20 mouse cellular contexts compared by ENCODE assay signal in the genomic region with DNA sequence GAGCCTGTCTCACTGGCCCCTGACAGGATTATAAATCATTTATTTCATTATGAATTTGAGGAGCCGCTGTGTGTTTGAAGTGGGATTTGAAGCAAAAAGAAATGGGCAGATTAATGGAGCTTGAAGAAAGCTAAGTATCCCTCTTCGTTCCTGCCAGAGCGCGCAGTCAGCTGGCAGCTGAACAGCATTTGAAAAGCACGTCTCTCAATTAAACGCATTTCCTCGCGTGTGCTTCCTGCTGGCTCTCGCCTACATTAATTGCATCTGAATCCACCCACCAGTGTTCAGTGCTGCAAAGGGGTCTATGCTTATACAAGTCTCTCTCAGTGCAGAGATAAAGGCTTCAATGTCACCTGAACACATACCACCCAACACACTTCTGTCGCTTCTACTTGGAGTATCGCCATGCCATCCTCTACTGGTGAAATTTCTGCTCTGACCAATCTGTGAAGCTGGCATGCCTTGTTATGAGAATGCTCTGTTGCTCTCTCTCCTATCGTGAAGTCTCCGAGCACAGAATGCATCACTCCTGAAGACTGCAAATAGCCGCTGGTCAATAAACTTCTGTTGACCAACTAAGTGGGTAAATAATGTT.
DNase-seq lines count a peak whose midpoint lies in the region; ATAC-seq lines count a peak whose summit lies in the region.
"Had no signal": no experiment of that assay in that cellular context is flagged by ENCODE, and none has a peak within 500 bp of the region (broad histone marks: within the 10 kb centered on the region; RNA-seq: fewer than 3 reads in every experiment).

No protein-coding gene starts in this region.

- H3K4me1 ChIP-seq in midbrain, embryonic 16.5 days (ENCODE audit: control insufficient read depth, insufficient read depth, low read length) = peaks cover 15% of the 10 kb centered on the region
- peaks cover 27% of the 10 kb centered on the region for H3K4me1 ChIP-seq in midbrain, embryonic 13.5 days (replicated peaks)
- H3K4me1 ChIP-seq in forebrain, embryonic 16.5 days (replicated peaks; ENCODE audit: control insufficient read depth, insufficient read depth, low read length) = peaks cover 21% of the 10 kb centered on the region
- H3K4me1 ChIP-seq in neural tube, embryonic 14.5 days (ENCODE audit: control insufficient read depth, insufficient read depth, low read length) = peaks cover 9% of the 10 kb centered on the region; the same call in 1 of the 2 replicates
- H3K4me1 ChIP-seq: heart, embryonic 15.5 days had no signal

- no peak overlapping the region for H3K4me2 ChIP-seq in midbrain, embryonic 16.5 days (ENCODE audit: low read length)
- H3K4me2 ChIP-seq in midbrain, embryonic 13.5 days (replicated peaks) = no peak overlapping the region
- 0 out of 2 replicates have a peak overlapping the region, but pooled peaks have one; percentile 13 for H3K4me2 ChIP-seq in forebrain, embryonic 16.5 days (ENCODE audit: low read length)
- H3K4me2 ChIP-seq in neural tube, embryonic 14.5 days (ENCODE audit: low read depth, low read length) = no peak overlapping the region
- H3K4me2 ChIP-seq: heart, embryonic 15.5 days; midbrain, embryonic 12.5 days had no signal

- no peaks in the 10 kb centered on the region for H3K36me3 ChIP-seq in midbrain, embryonic 16.5 days (ENCODE audit: control insufficient read depth, insufficient read depth, low read length)
- no peaks in the 10 kb centered on the region for H3K36me3 ChIP-seq in midbrain, embryonic 13.5 days
- H3K36me3 ChIP-seq in forebrain, embryonic 16.5 days (ENCODE audit: control insufficient read depth, insufficient read depth) = no peaks in the 10 kb centered on the region
- H3K36me3 ChIP-seq in neural tube, embryonic 14.5 days (ENCODE audit: control insufficient read depth, insufficient read depth, low read length) = no peaks in the 10 kb centered on the region
- H3K36me3 ChIP-seq: heart, embryonic 15.5 days; midbrain, embryonic 12.5 days had no signal

- 0 out of 2 replicates have a peak, but pooled peaks have one; percentile 12 for ATAC-seq in midbrain, embryonic 16.5 days
- ATAC-seq in midbrain, embryonic 13.5 days = no peak
- ATAC-seq in forebrain, embryonic 16.5 days = no peak; the same call in 1 of the 2 replicates
- peak; percentile 44; the same call in 1 of the 2 replicates for ATAC-seq in neural tube, embryonic 14.5 days (ENCODE audit: low read depth)
- ATAC-seq: intestine, embryonic 16.5 days had no signal

- 65% methylated on average over 14 of the region's 14 CpGs for WGBS in midbrain, embryonic 16.5 days
- 75% methylated on average over 14 of the region's 14 CpGs for whole genome bisulfite sequencing in midbrain, embryonic 13.5 days
- 39% methylated on average over 14 of the region's 14 CpGs for WGBS in forebrain, embryonic 16.5 days
- 68% methylated on average over 14 of the region's 14 CpGs for WGBS in neural tube, embryonic 14.5 days

- no peak overlapping the region for H3K9ac ChIP-seq in midbrain, embryonic 16.5 days (ENCODE audit: low read depth, low read length)
- H3K9ac ChIP-seq in midbrain, embryonic 13.5 days (replicated peaks) = no peak overlapping the region
- no peak overlapping the region for H3K9ac ChIP-seq in forebrain, embryonic 16.5 days (replicated peaks; ENCODE audit: low read depth, low read length)
- H3K9ac ChIP-seq in neural tube, embryonic 14.5 days (replicated peaks; ENCODE audit: low read depth, low read length) = no peak overlapping the region
- H3K9ac ChIP-seq: heart, embryonic 15.5 days; midbrain, embryonic 12.5 days had no signal

- no peaks in the 10 kb centered on the region for H3K27me3 ChIP-seq in midbrain, embryonic 16.5 days (ENCODE audit: control insufficient read depth, insufficient read depth, low read depth, low read length)
- H3K27me3 ChIP-seq in midbrain, embryonic 13.5 days = no peaks in the 10 kb centered on the region
- H3K27me3 ChIP-seq in forebrain, embryonic 16.5 days (replicated peaks; ENCODE audit: control insufficient read depth, insufficient read depth, low read length) = no peaks in the 10 kb centered on the region
- no peaks in the 10 kb centered on the region for H3K27me3 ChIP-seq in neural tube, embryonic 14.5 days (ENCODE audit: control insufficient read depth, insufficient read depth, low read length)
- H3K27me3 ChIP-seq: heart, embryonic 15.5 days; midbrain, embryonic 12.5 days had no signal

- no peaks in the 10 kb centered on the region for H3K9me3 ChIP-seq in midbrain, embryonic 16.5 days (replicated peaks; ENCODE audit: control insufficient read depth, low read length, poor library complexity, severe bottlenecking)
- 0 out of 2 replicates have a peak, but pooled peaks cover 3% of the 10 kb centered on the region for H3K9me3 ChIP-seq in midbrain, embryonic 13.5 days
- H3K9me3 ChIP-seq in forebrain, embryonic 16.5 days (ENCODE audit: control insufficient read depth, low read length) = peaks cover 4% of the 10 kb centered on the region
- H3K9me3 ChIP-seq in neural tube, embryonic 14.5 days (ENCODE audit: control insufficient read depth, low read length) = no peaks in the 10 kb centered on the region
- H3K9me3 ChIP-seq: heart, embryonic 15.5 days had no signal

- no peak overlapping the region for H3K4me3 ChIP-seq in midbrain, embryonic 16.5 days (ENCODE audit: low read depth, low read length)
- H3K4me3 ChIP-seq in midbrain, embryonic 13.5 days (replicated peaks) = no peak overlapping the region
- H3K4me3 ChIP-seq in forebrain, embryonic 16.5 days (replicated peaks; ENCODE audit: low read length) = no peak overlapping the region
- H3K4me3 ChIP-seq in neural tube, embryonic 14.5 days (ENCODE audit: low read depth, low read length) = no peak overlapping the region
- H3K4me3 ChIP-seq: heart, embryonic 15.5 days; midbrain, embryonic 12.5 days; myocyte had no signal

- no peak overlapping the region for H3K27ac ChIP-seq in midbrain, embryonic 16.5 days (ENCODE audit: low read length)
- no peak overlapping the region for H3K27ac ChIP-seq in midbrain, embryonic 13.5 days
- H3K27ac ChIP-seq in forebrain, embryonic 16.5 days (ENCODE audit: low read length) = peak overlapping the region; percentile 46; the same call in 1 of the 2 replicates
- no peak overlapping the region for H3K27ac ChIP-seq in neural tube, embryonic 14.5 days (ENCODE audit: low read depth, low read length)
- H3K27ac ChIP-seq: heart, embryonic 15.5 days; midbrain, embryonic 12.5 days had no signal

- DNase-seq in heart, adult 11 months = peak; percentile 33
- no peak for DNase-seq in heart, adult 18-20 months
- DNase-seq in embryo, embryonic 9.5 days (ENCODE audit: extremely low spot score) = no peak
- DNase-seq: adrenal gland, adult 2 months; cerebellum, postnatal 25 days; gastrocnemius, postnatal 10 days; heart, postnatal 4 days; left cerebral cortex, postnatal 4 days; liver; lung, postnatal 10 days; right cerebral cortex, adult 18-20 months; thymus, postnatal 25 days had no signal

Comparison
In these comparisons a context has a peak if more than half of its experiments do, and no peak if none do; other contexts are left out.
1. ATAC-seq: peak in midbrain, embryonic 16.5 days (single experiment) and neural tube, embryonic 14.5 days (single experiment); none in midbrain, embryonic 13.5 days (single experiment) and forebrain, embryonic 16.5 days (single experiment).